In the genomic region with DNA sequence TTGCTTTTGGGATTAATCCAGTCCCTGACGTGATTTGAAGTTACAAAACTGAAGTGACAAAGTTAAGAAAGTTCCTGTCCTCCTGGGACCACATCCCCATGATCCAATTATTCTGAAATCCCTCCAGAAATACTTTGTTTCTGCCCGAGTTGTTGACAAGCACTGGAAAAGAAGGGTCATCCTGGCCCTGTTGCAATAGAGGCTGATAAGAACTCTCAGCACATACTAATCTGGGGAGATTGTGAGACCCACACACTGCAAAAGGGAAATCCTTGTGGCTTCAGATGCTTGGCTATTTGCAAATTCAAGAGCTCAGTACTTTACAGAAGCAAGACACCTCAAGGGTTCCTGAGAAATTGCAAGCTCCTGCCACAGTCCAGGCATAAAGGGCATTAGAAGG, we compare ENCODE assay signal across 20 mouse cellular contexts. TPM values are rescaled to one million over a fixed set of nuclear protein-coding genes. Genes with fewer than 3 reads are reported as not detected.
DNase-seq lines count a peak whose midpoint lies in the region.
"Had no signal": no experiment of that assay in that cellular context is flagged by ENCODE, and none has a peak within 500 bp of the region (broad histone marks: within the 10 kb centered on the region; RNA-seq: fewer than 3 reads in every experiment).

No protein-coding gene starts in this region.

- intact Hi-C loops in heart, postnatal 25 days (cut with DNase I), result no loop called here

- peak; percentile 13 for DNase-seq in adrenal gland, postnatal 10 days
- DNase-seq in adrenal gland, postnatal 4 days (ENCODE audit: low spot score in 2 of 2), result no peak
- peak; percentile 16 to 27 for DNase-seq in heart, adult 18-20 months
- no peak for DNase-seq in heart, postnatal 25 days (ENCODE audit: low spot score)
- peak; percentile 13 for DNase-seq in lung, postnatal 36 days
- DNase-seq in lung, postnatal 10 days, result no peak
- DNase-seq: adrenal gland, adult 2 months; adrenal gland, postnatal 36 days; B cell, adult 2 months; cerebellum, adult 11 months; cerebellum, adult 18-20 months; cerebellum, adult 8-10 months; cerebellum, adult 9-11 months; cerebellum, postnatal 14 days; cerebellum, postnatal 36 days; embryo, embryonic 11 days had no signal

RNA-seq across cellular contexts. Expression of gene Olfr159, which starts 1.5 kb away (rescaled TPM):
- not detected for total RNA-seq in adrenal gland, postnatal 10 days (2021)
- total RNA-seq in adrenal gland, postnatal 4 days (2021), result not detected
- total RNA-seq in heart, adult 18-20 months (2021), result not detected
- not detected for total RNA-seq in heart, postnatal 25 days (2021)
- total RNA-seq: adrenal gland, adult 2 months; adrenal gland, postnatal 14 days; adrenal gland, postnatal 36 days; CH12.LX; common myeloid progenitor, adult 5-6 weeks; G1E had no signal

RNA-seq across cellular contexts. Expression of gene Spaar, which starts 42.5 kb away (rescaled TPM):
- total RNA-seq in adrenal gland, postnatal 10 days (2021), result 1 to 10 TPM; 4.1 to 4.3 TPM
- total RNA-seq in adrenal gland, postnatal 4 days (2021), result 1 to 10 TPM; 1.4 to 2.0 TPM
- 1 to 10 TPM; 3.4 to 4.5 TPM for total RNA-seq in heart, adult 18-20 months (2021)
- total RNA-seq in heart, postnatal 25 days (2021), result 1 to 10 TPM; 4.8 to 4.9 TPM
- total RNA-seq: CH12.LX; common myeloid progenitor, adult 5-6 weeks had no signal

RNA-seq across cellular contexts. Expression of gene Hrct1, which starts 45.3 kb away (rescaled TPM):
- total RNA-seq in adrenal gland, postnatal 10 days (2021), result 1 to 10 TPM; 5.5 to 6.0 TPM
- 1 to 10 TPM; 2.4 to 3.6 TPM for total RNA-seq in adrenal gland, postnatal 4 days (2021)
- total RNA-seq in heart, adult 18-20 months (2021), result 1 to 10 TPM; 4.2 to 4.9 TPM
- 1 to 10 TPM; 3.3 to 3.4 TPM for total RNA-seq in heart, postnatal 25 days (2021)
- total RNA-seq: CH12.LX; common myeloid progenitor, adult 5-6 weeks had no signal

RNA-seq across cellular contexts. Expression of gene Olfr156, which starts 51.4 kb away (rescaled TPM):
- not detected for total RNA-seq in adrenal gland, postnatal 10 days (2021)
- total RNA-seq in adrenal gland, postnatal 4 days (2021), result not detected
- total RNA-seq in heart, adult 18-20 months (2021), result not detected
- not detected for total RNA-seq in heart, postnatal 25 days (2021)
- total RNA-seq: adrenal gland, adult 2 months; adrenal gland, postnatal 14 days; adrenal gland, postnatal 36 days; CH12.LX; common myeloid progenitor, adult 5-6 weeks had no signal

Comparison
In these comparisons a context has a peak if more than half of its experiments do, and no peak if none do; other contexts are left out.
1. DNase-seq: peak in adrenal gland, postnatal 10 days (single experiment), heart, adult 18-20 months (2 of 2) and lung, postnatal 36 days (single experiment); none in adrenal gland, postnatal 4 days (0 of 2), heart, postnatal 25 days (single experiment) and lung, postnatal 10 days (single experiment).